Mouse (Mus musculus): ENCODE results near the gene Dcp1b.

The Dcp1b gene

GRCm38 (mm10) chr6:119235441-119235840, 60.4 kb downstream of the Dcp1b start:
- no peak for DNase-seq

- DNase-seq = no peak
Measured at GRCm38 (mm10) chr6:119236241-119236640, 61.2 kb downstream of the Dcp1b start, which contains the start of gene Cacna2d4. Cacna2d4 (plus strand) TSS chr6:119236526.

GRCm38 (mm10) chr6:119237427-119237989, 62.5 kb downstream of the Dcp1b start:
- no peak for DNase-seq

GRCm38 (mm10) chr6:119239341-119240005, 64.4 kb downstream of the Dcp1b start:
- DNase-seq = no peak

- DNase-seq = no peak
Measured at GRCm38 (mm10) chr6:119240256-119240655, 65.2 kb downstream of the Dcp1b start.

GRCm38 (mm10) chr6:119240871-119241705, 66.0 kb downstream of the Dcp1b start:
- DNase-seq = no peak

GRCm38 (mm10) chr6:119246082-119246481, 71.0 kb downstream of the Dcp1b start:
- no peak for DNase-seq

GRCm38 (mm10) chr6:119248578-119248977, 73.5 kb downstream of the Dcp1b start:
- no peak for DNase-seq

- no peak for DNase-seq
Measured at GRCm38 (mm10) chr6:119249726-119250125, 74.7 kb downstream of the Dcp1b start.

- DNase-seq = no peak
Measured at GRCm38 (mm10) chr6:119251704-119252103, 76.7 kb downstream of the Dcp1b start.
